Mouse (Mus musculus) CD4-positive helper T cell, adult 2 months (primary cell): ENCODE data around the gene Ints4.

Experiments used
- DNase-seq: peaks from one replicate; pipeline ENCODE4 v3.0.0-alpha.2; 2012; ENCODE audit warnings: low read depth, missing footprints, low spot score

The Ints4 gene

GRCm38 (mm10) chr7:97536571-97536970 lies 55.8 kb downstream of the Ints4 start:
- no peak for DNase-seq

GRCm38 (mm10) chr7:97546462-97546861 lies 65.7 kb downstream of the Ints4 start:
- DNase-seq, result no peak

GRCm38 (mm10) chr7:97549301-97549700 lies 68.5 kb downstream of the Ints4 start:
- no peak for DNase-seq

- no peak for DNase-seq
These were observed 69.9 kb downstream of the Ints4 start for GRCm38 (mm10) chr7:97550673-97551072.

GRCm38 (mm10) chr7:97563576-97563975 lies 82.8 kb downstream of the Ints4 start:
- DNase-seq, result no peak

GRCm38 (mm10) chr7:97569372-97569771 lies 88.6 kb downstream of the Ints4 start:
- DNase-seq, result no peak

GRCm38 (mm10) chr7:97570389-97570788 lies 89.6 kb downstream of the Ints4 start:
- DNase-seq, result no peak

GRCm38 (mm10) chr7:97578361-97579066 lies 97.8 kb downstream of the Ints4 start:
- peak; percentile 41 for DNase-seq

- peak; percentile 97 for DNase-seq
These were observed 98.6 kb downstream of the Ints4 start, which contains the start of the genes Aamdc and Rsf1 for GRCm38 (mm10) chr7:97579067-97579975. Gene Aamdc (minus strand): TSS chr7:97579497. Gene Rsf1 (plus strand): TSS chr7:97579889.

- peak; percentile 67 for DNase-seq
These were observed 99.5 kb downstream of the Ints4 start for GRCm38 (mm10) chr7:97579976-97580842.

GRCm38 (mm10) chr7:97580843-97581214 lies 100.1 kb downstream of the Ints4 start:
- DNase-seq, result peak; percentile 90

- DNase-seq, result no peak
These were observed 107.8 kb downstream of the Ints4 start for GRCm38 (mm10) chr7:97588506-97588905.

GRCm38 (mm10) chr7:97590488-97590887 lies 109.7 kb downstream of the Ints4 start:
- no peak for DNase-seq
